Mouse (Mus musculus): ENCODE data around the gene Kif27. TPM values are rescaled to one million over a fixed set of nuclear protein-coding genes. Genes with fewer than 3 reads are reported as not detected.
"Not testable (repeated sequence)": the region's sequence is repeated elsewhere in the genome, so short reads cannot be mapped to it uniquely, and the experiment has no call there.

The Kif27 gene
- polyA plus RNA-seq, 1 experiment from 2014 or later, result 1.4 TPM

- no peaks in the 10 kb centered on the region for H3K27me3 ChIP-seq (replicated peaks; ENCODE audit: control insufficient read depth, insufficient read depth, low read length)
- no peaks in the 10 kb centered on the region for H3K36me3 ChIP-seq (ENCODE audit: control insufficient read depth, insufficient read depth)
- ATAC-seq, result no peak
- no peak overlapping the region for H3K27ac ChIP-seq (ENCODE audit: low read length)
- WGBS, result 81% methylated on average over 1 of the region's 1 CpGs
- H3K4me3 ChIP-seq (replicated peaks; ENCODE audit: low read length), result no peak overlapping the region
- H3K9ac ChIP-seq (replicated peaks; ENCODE audit: low read depth, low read length), result no peak overlapping the region
- no peaks in the 10 kb centered on the region for H3K9me3 ChIP-seq (ENCODE audit: control insufficient read depth, low read length)
- no peaks in the 10 kb centered on the region for H3K4me1 ChIP-seq (replicated peaks; ENCODE audit: control insufficient read depth, insufficient read depth, low read length)
- no peak overlapping the region for H3K4me2 ChIP-seq (ENCODE audit: low read length)
These were observed 8.7 kb upstream of the Kif27 start for GRCm38 (mm10) chr13:58367641-58368040.

DNA sequence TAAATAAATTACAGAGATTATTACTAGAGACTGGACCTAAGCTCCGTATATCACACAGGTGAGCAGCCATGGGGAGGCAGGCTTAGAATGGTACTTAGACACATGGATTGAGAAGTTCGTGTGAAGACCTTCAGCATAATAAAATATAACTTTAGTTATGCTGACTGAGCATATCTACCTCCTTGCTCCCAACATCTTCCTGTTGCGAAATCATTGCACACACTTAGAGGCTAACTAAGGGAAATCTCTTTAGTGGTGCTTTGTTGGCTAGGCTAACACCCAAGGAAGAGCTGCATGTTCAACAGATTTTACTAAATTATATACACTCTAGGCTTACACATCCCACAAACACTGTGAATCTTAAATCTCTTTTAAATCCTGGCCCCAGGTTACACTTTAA lies 7.5 kb upstream of the Kif27 start:
- H3K9me3 ChIP-seq (ENCODE audit: control insufficient read depth, low read length), result no peaks in the 10 kb centered on the region
- WGBS, result 92% methylated on average over 3 of the region's 3 CpGs
- no peak overlapping the region for H3K4me2 ChIP-seq (ENCODE audit: low read length)
- no peaks in the 10 kb centered on the region for H3K36me3 ChIP-seq (ENCODE audit: control insufficient read depth, insufficient read depth)
- no peak overlapping the region for H3K9ac ChIP-seq (replicated peaks; ENCODE audit: low read depth, low read length)
- no peak overlapping the region for H3K4me3 ChIP-seq (replicated peaks; ENCODE audit: low read length)
- H3K27ac ChIP-seq (ENCODE audit: low read length), result no peak overlapping the region
- no peak for ATAC-seq
- H3K27me3 ChIP-seq (replicated peaks; ENCODE audit: control insufficient read depth, insufficient read depth, low read length), result no peaks in the 10 kb centered on the region
- H3K4me1 ChIP-seq (replicated peaks; ENCODE audit: control insufficient read depth, insufficient read depth, low read length), result no peaks in the 10 kb centered on the region

GRCm38 (mm10) chr13:58365179-58365578 lies 6.3 kb upstream of the Kif27 start:
- ATAC-seq; H3K4me3 ChIP-seq (replicated peaks; ENCODE audit: low read length); H3K9ac ChIP-seq (replicated peaks; ENCODE audit: low read depth, low read length); H3K27ac ChIP-seq (ENCODE audit: low read length); H3K4me1 ChIP-seq (replicated peaks; ENCODE audit: control insufficient read depth, insufficient read depth, low read length); H3K27me3 ChIP-seq (replicated peaks; ENCODE audit: control insufficient read depth, insufficient read depth, low read length); H3K9me3 ChIP-seq (ENCODE audit: control insufficient read depth, low read length); H3K4me2 ChIP-seq (ENCODE audit: low read length); H3K36me3 ChIP-seq (ENCODE audit: control insufficient read depth, insufficient read depth): not testable (repeated sequence)
- WGBS, result 84% methylated on average over 8 of the region's 8 CpGs

DNA sequence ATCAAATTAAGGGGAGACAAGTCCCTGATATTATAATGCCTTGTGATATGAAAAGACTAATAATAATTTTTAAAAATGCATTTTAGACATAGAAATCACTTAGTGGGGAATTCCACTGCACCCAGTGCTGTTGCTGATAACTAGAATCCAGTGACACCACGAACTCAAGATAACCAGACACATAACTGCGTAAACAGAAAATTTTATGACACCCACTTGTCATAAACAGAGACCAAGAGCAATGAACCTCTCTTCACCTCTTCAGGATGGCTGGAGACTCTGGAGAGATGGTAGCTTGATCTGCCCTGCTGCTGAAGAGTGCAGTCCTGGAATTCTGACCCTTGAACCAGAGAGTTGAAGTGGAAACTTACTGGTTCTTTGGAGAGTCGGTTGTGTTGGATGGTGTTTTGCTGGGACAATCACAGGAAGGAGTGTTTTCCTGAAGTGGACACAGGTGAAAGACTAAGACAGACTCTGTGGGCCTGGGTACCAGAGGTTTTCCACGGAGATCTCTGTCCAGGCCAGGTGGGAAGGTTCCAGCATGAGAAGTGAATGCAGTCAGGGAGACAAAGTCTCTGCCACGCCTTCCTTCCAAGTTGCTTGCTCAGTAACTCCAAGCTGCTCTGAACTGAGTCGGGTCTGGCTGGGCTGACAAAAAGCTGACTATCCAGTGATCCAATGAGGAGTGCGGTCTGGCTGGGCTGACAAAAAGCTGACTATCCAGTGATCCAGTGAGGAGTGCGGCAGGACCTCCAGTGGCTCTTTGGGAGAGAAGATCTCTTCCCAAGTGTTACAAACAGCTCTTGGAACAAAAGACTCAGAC lies 5.6 kb upstream of the Kif27 start:
- H3K9me3 ChIP-seq (ENCODE audit: control insufficient read depth, low read length), result no peaks in the 10 kb centered on the region
- H3K27me3 ChIP-seq (replicated peaks; ENCODE audit: control insufficient read depth, insufficient read depth, low read length), result no peaks in the 10 kb centered on the region
- H3K36me3 ChIP-seq (ENCODE audit: control insufficient read depth, insufficient read depth), result no peaks in the 10 kb centered on the region
- no peak overlapping the region for H3K9ac ChIP-seq (replicated peaks; ENCODE audit: low read depth, low read length)
- H3K4me1 ChIP-seq (replicated peaks; ENCODE audit: control insufficient read depth, insufficient read depth, low read length), result no peaks in the 10 kb centered on the region
- WGBS, result 79% methylated on average over 8 of the region's 8 CpGs
- H3K4me3 ChIP-seq (replicated peaks; ENCODE audit: low read length), result no peak overlapping the region
- H3K4me2 ChIP-seq (ENCODE audit: low read length), result no peak overlapping the region
- no peak for ATAC-seq
- H3K27ac ChIP-seq (ENCODE audit: low read length), result no peak overlapping the region

DNA sequence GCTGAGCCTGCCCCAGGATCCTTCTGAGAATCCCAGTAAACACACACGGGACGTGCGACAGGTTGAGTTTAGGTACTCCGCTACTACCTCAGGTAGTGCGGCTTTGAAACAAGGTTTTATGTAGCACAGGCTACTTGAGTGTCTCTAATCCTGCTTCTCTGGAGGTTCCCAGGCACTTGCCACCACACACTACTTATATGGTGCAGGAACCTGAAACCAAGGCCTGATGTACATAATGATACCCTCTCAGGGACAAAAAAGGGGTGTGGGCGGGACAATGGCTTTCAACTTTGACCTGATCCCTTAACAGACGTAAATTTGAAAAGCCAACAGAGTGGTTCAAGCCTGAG lies 357 bp upstream of the Kif27 start:
- Histone ChIP-seq H3K27me3 (replicated peaks; ENCODE audit: control insufficient read depth, insufficient read depth, low read length) (no peaks in the 10 kb centered on the region), H3K4me2 (ENCODE audit: low read length) (peak overlapping the region; percentile 87), H3K27ac (ENCODE audit: low read length) (no peak overlapping the region), H3K4me1 (replicated peaks; ENCODE audit: control insufficient read depth, insufficient read depth, low read length) (no peaks in the 10 kb centered on the region), H3K4me3 (replicated peaks; ENCODE audit: low read length) (peak overlapping the region; percentile 73), H3K36me3 (ENCODE audit: control insufficient read depth, insufficient read depth) (no peaks in the 10 kb centered on the region), H3K9me3 (ENCODE audit: control insufficient read depth, low read length) (no peaks in the 10 kb centered on the region), H3K9ac (replicated peaks; ENCODE audit: low read depth, low read length) (no peak overlapping the region; the same call in 1 of the 2 replicates)
- ATAC-seq, result no peak
- 6% methylated on average over 7 of the region's 7 CpGs for WGBS

DNA sequence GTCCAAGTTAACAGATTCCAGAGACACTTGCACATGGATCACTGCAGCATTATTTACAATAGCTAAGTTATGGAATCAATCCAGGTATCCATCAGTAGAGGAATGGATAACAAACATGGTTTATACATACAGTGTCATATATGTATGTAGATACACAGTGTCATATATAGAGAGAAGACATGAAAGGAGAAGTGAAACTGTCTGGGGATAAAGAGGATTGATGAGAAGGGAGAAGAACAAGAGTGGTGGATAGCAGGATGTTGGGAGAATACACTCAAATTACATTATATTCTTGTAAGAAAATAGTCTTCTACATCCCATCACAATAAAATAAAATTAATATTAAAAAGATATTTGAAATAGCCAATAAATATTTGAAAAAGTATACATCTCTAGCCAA lies 5.9 kb downstream of the Kif27 start:
- no peaks in the 10 kb centered on the region for H3K36me3 ChIP-seq (ENCODE audit: control insufficient read depth, insufficient read depth)
- no peak overlapping the region for H3K9ac ChIP-seq (replicated peaks; ENCODE audit: low read depth, low read length)
- no peak for ATAC-seq
- no peak overlapping the region for H3K27ac ChIP-seq (ENCODE audit: low read length)
- H3K4me3 ChIP-seq (replicated peaks; ENCODE audit: low read length), result no peak overlapping the region
- no peaks in the 10 kb centered on the region for H3K4me1 ChIP-seq (replicated peaks; ENCODE audit: control insufficient read depth, insufficient read depth, low read length)
- no peaks in the 10 kb centered on the region for H3K27me3 ChIP-seq (replicated peaks; ENCODE audit: control insufficient read depth, insufficient read depth, low read length)
- H3K9me3 ChIP-seq (ENCODE audit: control insufficient read depth, low read length), result no peaks in the 10 kb centered on the region
- H3K4me2 ChIP-seq (ENCODE audit: low read length), result no peak overlapping the region

DNA sequence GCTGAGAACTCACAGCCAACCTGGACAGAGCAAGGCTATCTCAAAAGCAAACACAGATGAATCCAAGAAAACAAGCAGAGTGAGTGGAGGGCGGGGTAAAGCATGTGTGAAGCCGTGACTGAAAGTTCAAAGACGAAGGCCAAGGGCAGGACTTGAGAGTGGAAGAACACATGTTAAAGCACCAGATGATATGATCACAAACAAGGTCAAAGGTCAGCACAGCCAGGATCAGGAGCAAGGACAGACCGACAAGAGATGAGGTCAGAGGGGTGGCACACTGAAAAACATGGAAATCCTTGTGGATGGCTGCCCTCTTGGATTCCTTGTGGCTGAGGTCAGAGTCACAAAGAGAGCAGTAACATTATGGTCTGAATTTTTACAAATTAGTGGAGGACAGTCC lies 8.3 kb downstream of the Kif27 start:
- WGBS, result 83% methylated on average over 4 of the region's 4 CpGs
- no peak overlapping the region for H3K4me2 ChIP-seq (ENCODE audit: low read length)
- H3K27me3 ChIP-seq (replicated peaks; ENCODE audit: control insufficient read depth, insufficient read depth, low read length), result no peaks in the 10 kb centered on the region
- no peak overlapping the region for H3K9ac ChIP-seq (replicated peaks; ENCODE audit: low read depth, low read length)
- H3K4me1 ChIP-seq (replicated peaks; ENCODE audit: control insufficient read depth, insufficient read depth, low read length), result no peaks in the 10 kb centered on the region
- ATAC-seq, result no peak
- no peak overlapping the region for H3K4me3 ChIP-seq (replicated peaks; ENCODE audit: low read length)
- H3K36me3 ChIP-seq (ENCODE audit: control insufficient read depth, insufficient read depth), result no peaks in the 10 kb centered on the region
- H3K9me3 ChIP-seq (ENCODE audit: control insufficient read depth, low read length), result no peaks in the 10 kb centered on the region
- H3K27ac ChIP-seq (ENCODE audit: low read length), result no peak overlapping the region

GRCm38 (mm10) chr13:58344505-58344904 lies 14.4 kb downstream of the Kif27 start:
- H3K9me3 ChIP-seq (ENCODE audit: control insufficient read depth, low read length), result no peaks in the 10 kb centered on the region
- no peak overlapping the region for H3K9ac ChIP-seq (replicated peaks; ENCODE audit: low read depth, low read length)
- no peak for ATAC-seq
- no peaks in the 10 kb centered on the region for H3K36me3 ChIP-seq (ENCODE audit: control insufficient read depth, insufficient read depth)
- H3K27me3 ChIP-seq (replicated peaks; ENCODE audit: control insufficient read depth, insufficient read depth, low read length), result no peaks in the 10 kb centered on the region
- no peak overlapping the region for H3K4me2 ChIP-seq (ENCODE audit: low read length)
- 71% methylated on average over 9 of the region's 9 CpGs for WGBS
- no peaks in the 10 kb centered on the region for H3K4me1 ChIP-seq (replicated peaks; ENCODE audit: control insufficient read depth, insufficient read depth, low read length)
- no peak overlapping the region for H3K4me3 ChIP-seq (replicated peaks; ENCODE audit: low read length)
- H3K27ac ChIP-seq (ENCODE audit: low read length), result no peak overlapping the region

GRCm38 (mm10) chr13:58337456-58337855 lies 21.5 kb downstream of the Kif27 start:
- Histone ChIP-seq H3K27me3 (replicated peaks; ENCODE audit: control insufficient read depth, insufficient read depth, low read length) (no peaks in the 10 kb centered on the region), H3K4me1 (replicated peaks; ENCODE audit: control insufficient read depth, insufficient read depth, low read length) (no peaks in the 10 kb centered on the region), H3K4me3 (replicated peaks; ENCODE audit: low read length) (no peak overlapping the region), H3K9ac (replicated peaks; ENCODE audit: low read depth, low read length) (no peak overlapping the region), H3K27ac (ENCODE audit: low read length) (no peak overlapping the region), H3K9me3 (ENCODE audit: control insufficient read depth, low read length) (no peaks in the 10 kb centered on the region), H3K4me2 (ENCODE audit: low read length) (no peak overlapping the region), H3K36me3 (ENCODE audit: control insufficient read depth, insufficient read depth) (no peaks in the 10 kb centered on the region)
- ATAC-seq, result no peak
- 85% methylated on average over 12 of the region's 12 CpGs for WGBS

- no peak overlapping the region for H3K9ac ChIP-seq (replicated peaks; ENCODE audit: low read depth, low read length)
- no peaks in the 10 kb centered on the region for H3K27me3 ChIP-seq (replicated peaks; ENCODE audit: control insufficient read depth, insufficient read depth, low read length)
- 87% methylated on average over 5 of the region's 5 CpGs for WGBS
- H3K27ac ChIP-seq (ENCODE audit: low read length), result no peak overlapping the region
- no peak for ATAC-seq
- no peaks in the 10 kb centered on the region for H3K4me1 ChIP-seq (replicated peaks; ENCODE audit: control insufficient read depth, insufficient read depth, low read length)
- no peaks in the 10 kb centered on the region for H3K36me3 ChIP-seq (ENCODE audit: control insufficient read depth, insufficient read depth)
- H3K9me3 ChIP-seq (ENCODE audit: control insufficient read depth, low read length), result no peaks in the 10 kb centered on the region
- no peak overlapping the region for H3K4me2 ChIP-seq (ENCODE audit: low read length)
- no peak overlapping the region for H3K4me3 ChIP-seq (replicated peaks; ENCODE audit: low read length)
These were observed 24.8 kb downstream of the Kif27 start for GRCm38 (mm10) chr13:58334116-58334515.

Data from forebrain, embryonic 16.5 days (tissue).